Mouse (Mus musculus) heart, embryonic 12.5 days (tissue): ENCODE measurements around the gene E430018J23Rik. TPM values are rescaled to one million over a fixed set of nuclear protein-coding genes. Genes with fewer than 3 reads are reported as not detected.
"Not testable (repeated sequence)": the region's sequence is repeated elsewhere in the genome, so short reads cannot be mapped to it uniquely, and the experiment has no call there.

ENCODE experiments used
- ATAC-seq: fragments of 200-750 bp; cut with Nextera tagmentation; 2 replicates; pipeline ENCODE4 v1.8.0; 2017; ENCODE audit warnings: moderate TSS enrichment, moderate library complexity; ENCODE audit not compliant: insufficient number of reproducible peaks, low FRiP score
- H3K27ac ChIP-seq: fragments of 300-500 bp; sonication (generic); 2 replicates; pipeline ENCODE4 v1.5.1; 2016; ENCODE audit warnings: mild to moderate bottlenecking, moderate library complexity; ENCODE audit not compliant: poor library complexity, severe bottlenecking
- H3K27me3 ChIP-seq: fragments of 300-500 bp; sonication (generic); replicated peaks from 2 replicates; pipeline ENCODE4 v1.6.1; 2016; ENCODE audit warnings: mild to moderate bottlenecking, moderate library complexity
- H3K36me3 ChIP-seq: fragments of 300-500 bp; sonication (generic); 2 replicates; pipeline ENCODE4 v1.6.1; 2016; ENCODE audit warnings: mild to moderate bottlenecking, moderate library complexity
- H3K4me1 ChIP-seq: fragments of 300-500 bp; sonication (generic); replicated peaks from 2 replicates; pipeline ENCODE4 v1.6.1; 2016; ENCODE audit warnings: mild to moderate bottlenecking
- H3K4me2 ChIP-seq: fragments of 300-500 bp; sonication (generic); 2 replicates; pipeline ENCODE4 v1.6.1; 2016; ENCODE audit warnings: mild to moderate bottlenecking, moderate library complexity
- H3K4me3 ChIP-seq: fragments of 300-500 bp; sonication (generic); 2 replicates; pipeline ENCODE4 v1.5.1; 2016; ENCODE audit warnings: mild to moderate bottlenecking
- H3K9ac ChIP-seq: fragments of 300-500 bp; sonication (generic); 2 replicates; pipeline ENCODE4 v1.6.1; 2016; ENCODE audit warnings: mild to moderate bottlenecking, moderate library complexity
- H3K9me3 ChIP-seq: fragments of 300-500 bp; sonication (generic); replicated peaks from 2 replicates; pipeline ENCODE4 v1.6.1; 2016; ENCODE audit warnings: mild to moderate bottlenecking, moderate library complexity
- WGBS: fragments of 180-500 bp; shearing (Covaris S2); methylation state at CpG from one replicate; pipeline ENCODE4 v1.1.7; 2016; 5-methylcytosine and 5-hydroxymethylcytosine counted together
- polyA plus RNA-seq: library from polyadenylated mRNA; unstranded; fragments of >200 nt; fragmentation: Nextera tagmentation; extraction: Ambion mirVana; gene quantifications from 2 replicates; pipeline ENCODE4 v1.2.1, GENCODE M21; 2016

The E430018J23Rik gene
- polyA plus RNA-seq, 1 experiment from 2014 or later = 4.5 TPM

DNA sequence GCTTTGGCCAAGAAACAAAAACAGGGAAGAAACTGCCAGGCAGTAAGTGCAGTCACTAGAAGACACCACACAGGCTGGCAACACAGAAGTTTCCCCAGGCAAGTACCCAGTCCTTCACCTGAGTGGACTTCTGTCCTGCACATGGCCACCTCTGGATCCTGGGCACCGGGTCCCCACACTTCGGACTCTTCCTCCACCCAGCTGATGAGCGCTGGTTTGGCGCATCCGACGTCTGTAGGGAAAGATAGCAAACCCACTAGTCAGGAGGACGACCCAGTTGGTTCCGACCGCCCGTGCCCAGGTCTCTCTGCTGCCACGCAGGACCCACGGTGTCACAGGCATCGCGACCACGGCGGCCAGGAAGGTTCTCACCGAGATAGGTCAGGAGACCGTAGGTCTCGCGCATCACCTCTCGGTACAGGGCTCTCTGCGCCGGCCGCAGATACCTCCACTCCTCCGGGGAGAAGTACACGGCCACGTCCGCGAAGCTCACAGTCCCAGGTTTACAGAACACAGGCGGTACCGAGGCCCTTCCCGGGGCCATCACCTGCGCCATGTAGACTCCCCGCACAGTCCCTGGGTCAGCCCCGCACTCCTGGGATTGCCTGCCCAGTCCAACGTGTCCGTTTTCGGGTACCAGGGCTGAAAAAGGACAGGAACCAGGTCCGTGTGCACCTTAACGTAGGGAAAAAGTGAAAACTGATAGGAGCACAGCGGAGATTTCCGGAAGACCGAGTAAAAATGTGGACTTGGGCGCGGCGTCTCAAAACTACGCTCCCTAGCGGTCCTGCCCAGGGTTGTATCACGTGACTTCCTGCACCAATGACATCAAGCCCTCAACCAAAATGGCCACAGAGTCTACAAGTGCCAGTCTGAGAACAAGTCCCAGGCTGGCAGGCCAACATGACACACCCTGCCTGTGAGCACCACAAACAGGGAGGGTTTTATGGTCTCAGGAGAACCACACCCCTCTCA is 17.9 kb downstream of the E430018J23Rik start, which contains the start of gene Zfp747:
Zfp747 (minus strand) TSS at position 780 of the 975 bp plus-strand sequence.
- peaks cover 15% of the 10 kb centered on the region for H3K36me3 ChIP-seq
- not testable (repeated sequence) for H3K27me3 ChIP-seq, H3K4me1 ChIP-seq, H3K9me3 ChIP-seq
- 3% methylated on average over 49 of the region's 49 CpGs for WGBS
- peak; percentile 94 for ATAC-seq
- peak within 1 kb of the TSS; percentile 91 for H3K4me2 ChIP-seq
- H3K27ac ChIP-seq = peak within 1 kb of the TSS; percentile 32; the same call in 1 of the 2 replicates
- H3K4me3 ChIP-seq = peak within 1 kb of the TSS; percentile 78
- H3K9ac ChIP-seq = peak within 1 kb of the TSS; percentile 88

DNA sequence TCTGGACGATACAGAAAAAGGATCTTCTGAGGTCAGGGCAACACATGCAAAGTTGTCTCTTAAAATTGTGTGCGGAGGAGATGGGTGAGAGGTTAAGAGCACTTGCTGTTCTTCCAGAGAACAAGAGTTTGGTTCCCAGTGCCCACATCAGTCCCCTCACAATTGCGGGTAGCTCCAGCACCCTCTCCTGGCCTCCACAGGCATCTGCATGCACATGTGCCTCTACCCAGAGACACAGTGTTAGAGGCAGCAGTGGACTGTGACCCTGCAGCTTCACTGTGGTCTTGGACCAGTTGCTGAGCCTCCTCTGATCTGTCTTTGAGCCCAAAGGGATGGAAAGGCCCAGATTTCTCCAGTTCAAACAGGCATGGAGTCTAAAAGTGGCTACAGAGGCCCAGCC is 21.6 kb downstream of the E430018J23Rik start:
- ATAC-seq = not testable (repeated sequence)

DNA sequence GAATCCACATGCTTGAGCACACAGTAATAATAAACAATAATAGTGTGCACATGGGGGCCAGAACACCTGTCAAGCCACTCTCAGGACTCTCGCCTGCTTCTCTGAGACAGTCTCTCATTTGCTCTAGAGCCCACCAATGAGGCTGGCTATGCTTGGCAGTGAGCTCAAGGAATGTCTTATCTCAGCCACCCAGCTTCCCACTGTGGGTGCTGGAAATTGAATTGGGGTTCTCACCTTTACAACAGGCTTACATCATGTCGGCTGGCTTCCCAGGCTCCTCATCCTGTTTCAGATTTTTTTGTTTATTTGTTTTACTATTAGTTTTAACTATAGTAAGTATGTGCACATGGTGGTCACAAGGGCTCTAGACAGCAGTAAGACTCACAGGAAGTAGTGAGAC is 22.2 kb downstream of the E430018J23Rik start:
- no peak overlapping the region for H3K27ac ChIP-seq
- H3K36me3 ChIP-seq = peaks cover 15% of the 10 kb centered on the region
- no peak overlapping the region for H3K4me2 ChIP-seq
- no peak overlapping the region for H3K4me3 ChIP-seq
- peaks cover 3% of the 10 kb centered on the region; the same call in 1 of the 2 replicates for H3K4me1 ChIP-seq
- no peaks in the 10 kb centered on the region for H3K27me3 ChIP-seq
- no peak for ATAC-seq
- 63% methylated on average over 2 of the region's 2 CpGs for WGBS
- peaks cover 5% of the 10 kb centered on the region; the same call in 1 of the 2 replicates for H3K9me3 ChIP-seq
- no peak overlapping the region for H3K9ac ChIP-seq

More for the DNA sequence above, 21.6 kb downstream of the E430018J23Rik start:
- H3K27me3 ChIP-seq, H3K4me1 ChIP-seq, H3K4me2 ChIP-seq, H3K9ac ChIP-seq, H3K9me3 ChIP-seq, H3K27ac ChIP-seq, H3K4me3 ChIP-seq: not testable (repeated sequence)
- WGBS = 81% methylated on average over 3 of the region's 3 CpGs
- H3K36me3 ChIP-seq = peaks cover 15% of the 10 kb centered on the region

DNA sequence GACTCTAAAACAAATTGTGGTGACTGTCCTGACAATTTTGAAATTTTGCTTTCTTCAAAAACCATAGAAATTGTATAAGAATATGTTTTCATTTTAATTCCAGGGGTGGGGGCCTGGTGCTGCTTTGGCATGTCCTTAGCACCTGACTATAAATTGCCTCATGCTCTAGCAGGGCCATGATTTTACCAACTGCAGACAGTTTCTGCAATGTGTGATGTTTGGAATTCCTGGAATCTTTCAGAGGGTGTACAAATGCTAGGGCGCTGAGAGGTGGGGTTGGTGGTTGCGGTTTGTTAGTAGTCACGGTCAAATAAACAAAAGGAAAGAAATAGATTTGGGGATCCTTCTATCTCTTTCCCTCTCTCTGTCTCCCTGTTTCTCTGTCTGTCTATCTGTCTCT is 27.2 kb downstream of the E430018J23Rik start:
- H3K4me1 ChIP-seq = 0 out of 2 replicates have a peak, but pooled peaks cover 5% of the 10 kb centered on the region
- no peak for ATAC-seq
- H3K4me2 ChIP-seq = no peak overlapping the region
- H3K27ac ChIP-seq = no peak overlapping the region
- H3K4me3 ChIP-seq = no peak overlapping the region
- WGBS = 58% methylated on average over 3 of the region's 3 CpGs
- H3K9me3 ChIP-seq = 0 out of 2 replicates have a peak, but pooled peaks cover 5% of the 10 kb centered on the region
- H3K27me3 ChIP-seq = peaks cover 9% of the 10 kb centered on the region
- no peak overlapping the region for H3K9ac ChIP-seq
- no peaks in the 10 kb centered on the region for H3K36me3 ChIP-seq

DNA sequence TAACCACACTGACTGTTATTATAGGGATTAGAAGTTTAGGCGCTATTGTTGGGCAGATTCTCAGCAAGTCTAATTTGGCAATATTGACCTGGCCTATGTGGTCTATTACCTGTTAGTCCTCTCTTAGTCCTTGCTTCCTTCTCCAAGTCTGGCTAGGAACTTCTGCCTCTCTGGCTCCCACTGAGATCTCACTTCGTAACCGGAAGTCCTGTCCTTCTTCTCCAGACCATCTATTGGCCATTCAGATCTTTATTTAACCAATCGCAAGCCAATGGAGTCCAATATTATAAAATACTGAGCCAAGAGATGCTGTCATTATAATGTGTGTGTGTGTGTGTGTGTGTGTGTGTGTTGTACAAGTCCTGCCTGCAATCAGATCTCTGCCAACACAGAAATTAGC is 29.3 kb downstream of the E430018J23Rik start:
- no peak for ATAC-seq
- H3K27ac ChIP-seq = no peak overlapping the region
- H3K4me1 ChIP-seq = 0 out of 2 replicates have a peak, but pooled peaks cover 5% of the 10 kb centered on the region
- H3K36me3 ChIP-seq = no peaks in the 10 kb centered on the region
- H3K9ac ChIP-seq = peak overlapping the region; percentile 65; the same call in 1 of the 2 replicates
- WGBS = 53% methylated on average over 4 of the region's 4 CpGs
- peaks cover 27% of the 10 kb centered on the region for H3K27me3 ChIP-seq
- H3K4me2 ChIP-seq = peak overlapping the region; percentile 81
- peak overlapping the region; percentile 46 for H3K4me3 ChIP-seq
- 0 out of 2 replicates have a peak, but pooled peaks cover 5% of the 10 kb centered on the region for H3K9me3 ChIP-seq

DNA sequence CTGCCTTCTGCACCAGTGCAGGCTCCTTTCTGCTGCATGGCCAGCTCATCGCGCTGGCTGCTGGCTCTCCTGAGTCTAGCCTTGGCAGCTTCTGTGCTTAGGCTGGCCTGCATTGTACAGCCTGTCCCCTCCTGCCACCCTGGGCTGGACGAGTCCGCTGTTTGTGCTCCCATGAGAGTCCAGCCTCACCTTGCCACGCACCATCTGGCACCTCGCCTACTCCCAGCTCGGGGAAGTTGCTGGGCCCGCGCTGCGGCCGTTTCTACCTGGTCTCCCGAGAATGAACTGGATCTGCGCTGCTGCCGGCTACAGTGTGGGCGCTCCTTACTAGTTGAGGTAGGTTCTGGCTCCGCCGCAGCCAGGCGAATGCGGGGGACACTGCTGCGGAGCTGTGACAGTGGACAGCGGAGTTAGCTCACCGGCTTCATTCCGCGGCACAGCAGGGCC is 29.9 kb downstream of the E430018J23Rik start:
- Histone ChIP-seq H3K9ac (peak overlapping the region; percentile 65), H3K27ac (no peak overlapping the region), H3K4me1 (0 out of 2 replicates have a peak, but pooled peaks cover 5% of the 10 kb centered on the region), H3K9me3 (0 out of 2 replicates have a peak, but pooled peaks cover 5% of the 10 kb centered on the region), H3K27me3 (peaks cover 27% of the 10 kb centered on the region), H3K36me3 (no peaks in the 10 kb centered on the region), H3K4me3 (peak overlapping the region; percentile 46), H3K4me2 (peak overlapping the region; percentile 81)
- 2% methylated on average over 24 of the region's 24 CpGs for WGBS
- no peak; the same call in 1 of the 2 replicates for ATAC-seq

DNA sequence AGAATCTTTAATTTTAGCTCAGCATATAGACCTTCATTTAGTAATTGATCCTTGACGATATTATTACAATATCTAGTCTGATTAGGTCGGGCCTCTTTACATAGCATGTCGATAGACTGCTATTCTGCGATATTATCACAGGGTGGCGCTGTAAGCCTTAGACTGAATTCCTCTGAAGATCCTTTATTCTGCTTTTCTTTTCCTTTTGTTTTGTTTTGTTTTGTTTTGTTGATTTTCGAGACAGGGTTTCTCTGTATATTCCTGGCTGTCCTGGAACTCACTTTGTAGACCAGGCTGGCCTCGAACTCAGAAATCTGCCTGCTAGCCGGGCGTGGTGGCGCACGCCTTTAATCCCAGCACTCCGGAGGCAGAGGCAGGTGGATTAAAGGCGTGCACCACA is 31.0 kb downstream of the E430018J23Rik start:
- 24% methylated on average over 13 of the region's 13 CpGs for WGBS
- H3K27ac ChIP-seq, H3K9ac ChIP-seq, H3K9me3 ChIP-seq, H3K36me3 ChIP-seq, H3K4me1 ChIP-seq, ATAC-seq: not testable (repeated sequence)
- Histone ChIP-seq H3K4me2 (peak overlapping the region; percentile 56), H3K4me3 (peak overlapping the region; percentile 32; the same call in 1 of the 2 replicates), H3K27me3 (peaks cover 27% of the 10 kb centered on the region)

DNA sequence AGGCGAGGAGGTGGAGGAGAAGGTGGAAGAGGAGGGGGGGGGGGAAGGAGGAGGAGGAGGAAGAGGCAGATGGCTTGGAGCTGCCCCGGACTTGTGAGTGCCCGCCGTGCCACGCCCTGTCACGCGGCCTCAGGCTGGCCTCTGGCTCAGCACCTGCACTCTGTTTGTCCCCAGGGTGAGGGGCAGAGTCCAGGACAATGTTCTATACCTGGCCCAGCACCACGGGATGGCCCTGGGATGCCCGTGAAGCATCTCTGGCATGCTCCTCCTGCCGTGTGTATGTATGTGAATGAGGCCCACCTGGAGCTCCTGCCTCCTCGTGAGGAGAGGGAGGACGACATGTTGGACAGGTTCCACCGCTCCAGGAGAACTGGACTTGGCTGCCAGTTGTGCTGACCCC is 32.0 kb downstream of the E430018J23Rik start:
- H3K27me3 ChIP-seq = peaks cover 31% of the 10 kb centered on the region
- ATAC-seq = no peak
- no peak overlapping the region for H3K27ac ChIP-seq
- 46% methylated on average over 10 of the region's 13 CpGs for WGBS
- 0 out of 2 replicates have a peak, but pooled peaks cover 5% of the 10 kb centered on the region for H3K4me1 ChIP-seq
- H3K9me3 ChIP-seq = no peaks in the 10 kb centered on the region
- no peaks in the 10 kb centered on the region for H3K36me3 ChIP-seq
- H3K4me2 ChIP-seq = no peak overlapping the region
- no peak overlapping the region for H3K4me3 ChIP-seq
- H3K9ac ChIP-seq = no peak overlapping the region

DNA sequence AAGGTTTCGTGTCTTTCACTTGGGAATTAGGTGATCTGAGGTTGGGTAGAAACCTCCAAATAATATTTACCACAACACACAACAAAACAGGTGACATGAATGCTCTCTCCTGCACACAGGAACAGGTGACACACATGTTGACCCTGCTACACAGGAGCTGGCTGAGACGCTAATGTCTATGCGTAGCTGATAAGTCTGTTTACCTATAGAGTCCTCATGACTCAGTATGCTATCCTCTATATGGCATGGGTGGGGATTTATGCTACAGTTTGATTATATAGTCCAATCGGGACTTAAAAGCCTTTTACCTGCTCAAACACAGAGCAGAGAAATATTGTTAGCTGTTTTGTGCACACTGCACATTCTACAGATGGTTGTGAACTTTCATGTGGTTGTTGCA is 33.2 kb downstream of the E430018J23Rik start:
- no peak for ATAC-seq
- no peak overlapping the region for H3K27ac ChIP-seq
- no peak overlapping the region for H3K4me3 ChIP-seq
- peaks cover 31% of the 10 kb centered on the region for H3K27me3 ChIP-seq
- no peaks in the 10 kb centered on the region for H3K9me3 ChIP-seq
- H3K9ac ChIP-seq = no peak overlapping the region
- H3K4me1 ChIP-seq = 0 out of 2 replicates have a peak, but pooled peaks cover 5% of the 10 kb centered on the region
- H3K36me3 ChIP-seq = no peaks in the 10 kb centered on the region
- WGBS = 64% methylated on average over 4 of the region's 4 CpGs
- no peak overlapping the region for H3K4me2 ChIP-seq

DNA sequence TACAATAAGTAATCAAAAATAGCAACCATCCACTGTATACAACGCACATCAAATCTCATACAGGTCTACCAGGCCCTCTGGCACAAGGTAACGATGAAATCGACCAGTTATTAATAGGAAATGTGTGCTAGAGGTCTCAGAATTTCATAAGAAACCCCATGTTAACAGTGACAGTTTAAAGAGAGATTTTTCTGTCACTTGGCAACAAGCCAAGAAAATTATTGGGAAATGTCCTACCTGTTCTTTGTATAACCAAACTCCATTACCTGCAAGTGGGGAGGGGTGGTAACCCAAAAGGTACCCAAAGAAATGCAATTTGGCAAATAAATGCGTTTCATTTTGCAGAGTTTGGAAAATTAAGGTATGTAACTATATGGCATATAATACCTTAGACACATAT is 35.0 kb downstream of the E430018J23Rik start:
- ATAC-seq = no peak
- H3K27ac ChIP-seq = no peak overlapping the region
- WGBS = 58% methylated on average over 4 of the region's 4 CpGs
- peaks cover 27% of the 10 kb centered on the region for H3K27me3 ChIP-seq
- H3K4me3 ChIP-seq = no peak overlapping the region
- H3K36me3 ChIP-seq = no peaks in the 10 kb centered on the region
- no peak overlapping the region for H3K4me2 ChIP-seq
- no peaks in the 10 kb centered on the region for H3K4me1 ChIP-seq
- no peak overlapping the region for H3K9ac ChIP-seq
- no peaks in the 10 kb centered on the region for H3K9me3 ChIP-seq

DNA sequence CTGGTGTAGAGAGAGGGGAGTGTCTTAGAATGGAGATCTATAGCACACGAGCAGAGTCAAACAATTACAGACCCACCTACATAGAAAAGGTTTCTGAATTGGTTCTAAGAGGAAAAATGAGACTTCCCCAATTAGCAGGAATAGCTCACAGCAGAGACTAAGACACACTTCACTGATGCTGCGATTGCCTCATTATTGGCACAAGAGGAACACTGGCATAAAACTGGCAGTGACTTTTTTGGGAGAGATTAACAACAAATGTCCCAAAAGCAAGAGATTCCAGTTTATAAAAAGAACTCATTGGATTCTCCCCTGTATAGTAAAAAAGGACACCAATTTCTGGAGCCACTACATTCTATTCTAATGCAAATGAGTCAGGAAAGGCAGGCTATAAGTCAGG is 35.6 kb downstream of the E430018J23Rik start:
- 63% methylated on average over 2 of the region's 2 CpGs for WGBS
- H3K4me2 ChIP-seq = no peak overlapping the region
- no peak overlapping the region for H3K9ac ChIP-seq
- no peak overlapping the region for H3K4me3 ChIP-seq
- H3K27ac ChIP-seq = no peak overlapping the region
- peaks cover 27% of the 10 kb centered on the region for H3K27me3 ChIP-seq
- no peaks in the 10 kb centered on the region for H3K4me1 ChIP-seq
- H3K36me3 ChIP-seq = no peaks in the 10 kb centered on the region
- no peak for ATAC-seq
- H3K9me3 ChIP-seq = no peaks in the 10 kb centered on the region
